Mouse (Mus musculus) heart, adult 2 months (tissue): ENCODE results near the gene Daam2. TPM values are rescaled to one million over a fixed set of nuclear protein-coding genes. Genes with fewer than 3 reads are reported as not detected.

ENCODE experiments used
- DNase-seq, 2 experiments: peaks; one replicate each; pipeline ENCODE4 v3.0.0; 2021
- H3K27ac ChIP-seq: fragments of 200-600 bp; 2 replicates; pipeline ENCODE4 v1.8.1; 2022
- H3K27me3 ChIP-seq: fragments of 200-500 bp; 2 replicates; pipeline ENCODE4 v1.6.1; 2012; ENCODE audit warnings: mild to moderate bottlenecking, low read length, inconsistent platforms, mixed read lengths; ENCODE audit not compliant: control insufficient read depth, insufficient read depth
- H3K36me3 ChIP-seq: fragments of 200-500 bp; 2 replicates; pipeline ENCODE4 v1.6.1; 2012; ENCODE audit warnings: low read length, inconsistent platforms; ENCODE audit not compliant: control insufficient read depth, insufficient read depth
- H3K4me1 ChIP-seq: fragments of 200-500 bp; 2 replicates; pipeline ENCODE4 v1.6.1; 2011; ENCODE audit warnings: low read length; ENCODE audit not compliant: control insufficient read depth, insufficient read depth
- H3K4me3 ChIP-seq: fragments of 200-600 bp; 2 replicates; pipeline ENCODE4 v1.8.1; 2022
- H3K79me2 ChIP-seq: fragments of 200-500 bp; replicated peaks from 2 replicates; pipeline ENCODE4 v1.6.1; 2012; ENCODE audit warnings: mild to moderate bottlenecking, inconsistent platforms, low read length, moderate library complexity, mixed read lengths; ENCODE audit not compliant: control insufficient read depth, insufficient read depth
- H3K9ac ChIP-seq: fragments of 200-500 bp; 2 replicates; pipeline ENCODE4 v1.6.1; 2012; ENCODE audit warnings: low read depth, mild to moderate bottlenecking, control low read depth, inconsistent platforms, low read length, mixed read lengths
- CTCF ChIP-seq: fragments of 200-600 bp; IDR thresholded peaks from 2 replicates; pipeline ENCODE4 v1.8.1; 2022; ENCODE audit warnings: antibody characterized with exemption, mild to moderate bottlenecking, moderate library complexity
- EP300 ChIP-seq: fragments of 200-500 bp; IDR thresholded peaks from 2 replicates; pipeline ENCODE4 v1.6.1; 2011; ENCODE audit warnings: low read depth, low read length, control low read depth; ENCODE audit not compliant: insufficient read depth
- POLR2A ChIP-seq: fragments of 200-500 bp; IDR thresholded peaks from 2 replicates; pipeline ENCODE4 v1.6.1; 2011; ENCODE audit warnings: mild to moderate bottlenecking, low read depth, low read length, control low read depth; ENCODE audit not compliant: insufficient read depth
- WGBS: fragments of 180-500 bp; shearing (Covaris S2); methylation state at CpG from one replicate; pipeline ENCODE4 v1.1.7; 2018; 5-methylcytosine and 5-hydroxymethylcytosine counted together
- intact Hi-C: fragments of 180-260 bp; cut with DNase I; formaldehyde crosslinking; loops from one replicate; pipeline ENCODE4 v1.15.1; 2025
- polyA plus RNA-seq: library from polyadenylated mRNA; depleted of rRNA; stranded (reverse); fragments of >200 nt; gene quantifications from 2 replicates; pipeline ENCODE4 v1.2.3, GENCODE M21; 2012
- total RNA-seq, 2 experiments: library from RNA; stranded (reverse); gene quantifications; 2 replicates each; pipeline ENCODE4 v1.2.3; 2021

The Daam2 gene
- total and polyA plus RNA-seq, 3 experiments: 4.0 to 8.8 (median 6.4) TPM

GRCm38 (mm10) chr17:49530215-49530614 lies 33.9 kb downstream of the Daam2 start:
- Histone ChIP-seq H3K4me1 (no peaks in the 10 kb centered on the region), H3K9ac (no peak overlapping the region), H3K27me3 (no peaks in the 10 kb centered on the region), H3K4me3 (no peak overlapping the region), H3K36me3 (no peaks in the 10 kb centered on the region), H3K27ac (no peak overlapping the region), H3K79me2 (no peaks in the 10 kb centered on the region)
- TF ChIP-seq POLR2A: no peak
- peak; percentile 59 for TF ChIP-seq CTCF
- no peak for DNase-seq
- WGBS: 37% methylated on average over 3 of the region's 3 CpGs
- intact Hi-C loops: loop anchor here (2.0 to 5.0 kb wide), 2 partner anchors 323 to 367 kb away; no protein-coding TSS in a partner anchor

GRCm38 (mm10) chr17:49528503-49529205 lies 35.5 kb downstream of the Daam2 start:
- TF ChIP-seq EP300 (no peak), CTCF (no peak), POLR2A (no peak)
- no peaks in the 10 kb centered on the region for H3K27me3 ChIP-seq
- H3K36me3 ChIP-seq: no peaks in the 10 kb centered on the region
- WGBS: 46% methylated on average over 7 of the region's 7 CpGs
- no peak overlapping the region for H3K9ac ChIP-seq
- H3K4me3 ChIP-seq: 0 out of 2 replicates have a peak overlapping the region, but pooled peaks have one; percentile 4
- no peaks in the 10 kb centered on the region for H3K79me2 ChIP-seq
- intact Hi-C loops: loop anchor here (5.0 kb wide), 1 partner anchor 56 kb away; no protein-coding TSS in a partner anchor
- H3K4me1 ChIP-seq: no peaks in the 10 kb centered on the region
- DNase-seq: no peak
- H3K27ac ChIP-seq: peak overlapping the region; percentile 47; the same call in 1 of the 2 replicates

- TF ChIP-seq CTCF: no peak
- TF ChIP-seq POLR2A: no peak
- no peak for TF ChIP-seq EP300
- Histone ChIP-seq H3K79me2 (no peaks in the 10 kb centered on the region), H3K4me1 (no peaks in the 10 kb centered on the region), H3K36me3 (no peaks in the 10 kb centered on the region), H3K27me3 (no peaks in the 10 kb centered on the region), H3K27ac (peak overlapping the region; percentile 3; the same call in 1 of the 2 replicates), H3K4me3 (0 out of 2 replicates have a peak overlapping the region, but pooled peaks have one; percentile 4), H3K9ac (peak overlapping the region; percentile 5; the same call in 1 of the 2 replicates)
- intact Hi-C loops: loop anchor here (5.0 kb wide), 1 partner anchor 56 kb away; no protein-coding TSS in a partner anchor
- no peak for DNase-seq
- WGBS: 85% methylated on average over 4 of the region's 4 CpGs
Observed at GRCm38 (mm10) chr17:49528033-49528432, 36.1 kb downstream of the Daam2 start.

GRCm38 (mm10) chr17:49526566-49526965 lies 37.6 kb downstream of the Daam2 start:
- no peak for TF ChIP-seq CTCF
- no peak for TF ChIP-seq EP300
- no peak for TF ChIP-seq POLR2A
- Histone ChIP-seq H3K27ac (no peak overlapping the region), H3K4me1 (no peaks in the 10 kb centered on the region), H3K9ac (no peak overlapping the region), H3K79me2 (no peaks in the 10 kb centered on the region), H3K27me3 (no peaks in the 10 kb centered on the region), H3K36me3 (no peaks in the 10 kb centered on the region), H3K4me3 (no peak overlapping the region)
- DNase-seq: no peak
- intact Hi-C loops: loop anchor here (5.0 kb wide), 1 partner anchor 54 kb away; no protein-coding TSS in a partner anchor
- WGBS: 80% methylated on average over 5 of the region's 5 CpGs

- Histone ChIP-seq H3K9ac (no peak overlapping the region), H3K36me3 (no peaks in the 10 kb centered on the region), H3K4me1 (no peaks in the 10 kb centered on the region), H3K79me2 (no peaks in the 10 kb centered on the region), H3K27me3 (no peaks in the 10 kb centered on the region), H3K27ac (no peak overlapping the region), H3K4me3 (no peak overlapping the region)
- TF ChIP-seq CTCF: no peak
- no peak for TF ChIP-seq EP300
- TF ChIP-seq POLR2A: no peak
- WGBS: 85% methylated on average over 4 of the region's 4 CpGs
- intact Hi-C loops: loop anchor here (5.0 kb wide), 1 partner anchor 54 kb away; no protein-coding TSS in a partner anchor
- DNase-seq: no peak
Observed at GRCm38 (mm10) chr17:49525911-49526310, 38.2 kb downstream of the Daam2 start.

- WGBS: 73% methylated on average over 2 of the region's 2 CpGs
Observed at GRCm38 (mm10) chr17:49524584-49524983, 39.6 kb downstream of the Daam2 start.

More at GRCm38 (mm10) chr17:49524584-49524983, 39.6 kb downstream of the Daam2 start:
- no peaks in the 10 kb centered on the region for H3K36me3 ChIP-seq
- DNase-seq: no peak
- intact Hi-C loops: no loop called here
- no peaks in the 10 kb centered on the region for H3K27me3 ChIP-seq
- no peaks in the 10 kb centered on the region for H3K79me2 ChIP-seq
- TF ChIP-seq POLR2A: no peak
- no peak for TF ChIP-seq CTCF
- TF ChIP-seq EP300: no peak
- H3K27ac ChIP-seq: no peak overlapping the region
- H3K9ac ChIP-seq: no peak overlapping the region
- no peaks in the 10 kb centered on the region for H3K4me1 ChIP-seq
- H3K4me3 ChIP-seq: no peak overlapping the region
